Mouse (Mus musculus) neutrophil, adult 5-6 weeks (primary cell): ENCODE measurements around the gene Fam163b. TPM values are rescaled to one million over a fixed set of nuclear protein-coding genes. Genes with fewer than 3 reads are reported as not detected.

Source experiments
- ATAC-seq: fragments of 151-379, 151-347 bp; 2 replicates; pipeline ENCODE4 v1.8.0; 2017; ENCODE audit warnings: mild to moderate bottlenecking, moderate TSS enrichment; ENCODE audit not compliant: insufficient number of reproducible peaks, poor library complexity, low FRiP score, severe bottlenecking; ENCODE audit errors: extremely low read depth
- total RNA-seq: library from RNA; stranded (forward); fragments of 200-1000 nt; gene quantifications from 2 replicates; pipeline ENCODE4 v1.2.3, GENCODE M21; 2017

The Fam163b gene
- total RNA-seq, 1 experiment from 2014 or later, result not detected

GRCm38 (mm10) chr2:27096341-27096981, 45.8 kb downstream of the Fam163b start:
- no peak for ATAC-seq

GRCm38 (mm10) chr2:27095178-27095577, 47.1 kb downstream of the Fam163b start:
- no peak for ATAC-seq

- ATAC-seq, result no peak
Observed at GRCm38 (mm10) chr2:27089238-27089637, 53.1 kb downstream of the Fam163b start.

GRCm38 (mm10) chr2:27088700-27089099, 53.6 kb downstream of the Fam163b start:
- no peak for ATAC-seq

- ATAC-seq, result no peak
Observed at GRCm38 (mm10) chr2:27088071-27088644, 54.1 kb downstream of the Fam163b start.

GRCm38 (mm10) chr2:27087581-27087980, 54.7 kb downstream of the Fam163b start:
- ATAC-seq, result no peak

- ATAC-seq, result no peak
Observed at GRCm38 (mm10) chr2:27086483-27087010, 55.7 kb downstream of the Fam163b start.

GRCm38 (mm10) chr2:27085801-27086200, 56.5 kb downstream of the Fam163b start:
- no peak for ATAC-seq

- ATAC-seq, result no peak
Observed at GRCm38 (mm10) chr2:27084963-27085362, 57.3 kb downstream of the Fam163b start.

- no peak for ATAC-seq
Observed at GRCm38 (mm10) chr2:27083761-27084475, 58.4 kb downstream of the Fam163b start.

- ATAC-seq, result no peak
Observed at GRCm38 (mm10) chr2:27079649-27080048, 62.6 kb downstream of the Fam163b start.

GRCm38 (mm10) chr2:27079152-27079584, 63.1 kb downstream of the Fam163b start, which contains the start of gene Adamtsl2:
Gene Adamtsl2 (plus strand): TSS chr2:27079379.
- ATAC-seq, result no peak

- no peak for ATAC-seq
Observed at GRCm38 (mm10) chr2:27078312-27078711, 64.0 kb downstream of the Fam163b start.

- ATAC-seq, result no peak
Observed at GRCm38 (mm10) chr2:27077655-27078244, 64.5 kb downstream of the Fam163b start.

GRCm38 (mm10) chr2:27075485-27075884, 66.8 kb downstream of the Fam163b start:
- ATAC-seq, result peak; percentile 47; the same call in 1 of the 2 replicates

GRCm38 (mm10) chr2:27074804-27075203, 67.5 kb downstream of the Fam163b start:
- no peak for ATAC-seq

GRCm38 (mm10) chr2:27073407-27073806, 68.9 kb downstream of the Fam163b start:
- ATAC-seq, result no peak

- no peak for ATAC-seq
Observed at GRCm38 (mm10) chr2:27071978-27072377, 70.3 kb downstream of the Fam163b start, which contains the start of gene Mymk. Gene Mymk (minus strand): TSS chr2:27072179.

GRCm38 (mm10) chr2:27071137-27071536, 71.2 kb downstream of the Fam163b start:
- no peak for ATAC-seq
